Mouse (Mus musculus) layer of hippocampus, adult 11-12 months (tissue): ENCODE results near the gene Ncoa3.
"Not testable (repeated sequence)": the region's sequence is repeated elsewhere in the genome, so short reads cannot be mapped to it uniquely, and the experiment has no call there.

Source experiments
- DNase-seq: peaks from one replicate; pipeline ENCODE4 v3.0.0; 2022; ENCODE audit warnings: low spot score

Ncoa3 gene

GRCm38 (mm10) chr2:165992270-165993172, at the start of gene Ncoa3:
Gene Ncoa3, plus strand, starts transcription at chr2:165992636.
- peak; percentile 94 for DNase-seq

GRCm38 (mm10) chr2:165943113-165943512, 49.3 kb upstream of the Ncoa3 start:
- DNase-seq = no peak

- no peak for DNase-seq
Measured at GRCm38 (mm10) chr2:165944576-165945351, 47.7 kb upstream of the Ncoa3 start.

GRCm38 (mm10) chr2:165946046-165946564, 46.3 kb upstream of the Ncoa3 start:
- no peak for DNase-seq

GRCm38 (mm10) chr2:165948007-165948406, 44.4 kb upstream of the Ncoa3 start:
- DNase-seq = no peak

- not testable (repeated sequence) for DNase-seq
Measured at GRCm38 (mm10) chr2:165948785-165949184, 43.7 kb upstream of the Ncoa3 start.

GRCm38 (mm10) chr2:165949719-165950118, 42.7 kb upstream of the Ncoa3 start:
- DNase-seq = peak; percentile 41

- peak; percentile 24 for DNase-seq
Measured at GRCm38 (mm10) chr2:165951432-165952068, 40.9 kb upstream of the Ncoa3 start.

- peak; percentile 52 for DNase-seq
Measured at GRCm38 (mm10) chr2:165954872-165955271, 37.6 kb upstream of the Ncoa3 start.

- DNase-seq = no peak
Measured at GRCm38 (mm10) chr2:165955386-165955785, 37.0 kb upstream of the Ncoa3 start.

- no peak for DNase-seq
Measured at GRCm38 (mm10) chr2:165956096-165956740, 36.2 kb upstream of the Ncoa3 start.

- no peak for DNase-seq
Measured at GRCm38 (mm10) chr2:165957257-165957828, 35.1 kb upstream of the Ncoa3 start.

- DNase-seq = no peak
Measured at GRCm38 (mm10) chr2:165958556-165958955, 33.9 kb upstream of the Ncoa3 start.

GRCm38 (mm10) chr2:165960695-165961094, 31.7 kb upstream of the Ncoa3 start:
- DNase-seq = no peak

GRCm38 (mm10) chr2:165962824-165963223, 29.6 kb upstream of the Ncoa3 start:
- DNase-seq = no peak

- no peak for DNase-seq
Measured at GRCm38 (mm10) chr2:165964121-165964520, 28.3 kb upstream of the Ncoa3 start.

- DNase-seq = no peak
Measured at GRCm38 (mm10) chr2:165967076-165967475, 25.4 kb upstream of the Ncoa3 start.

GRCm38 (mm10) chr2:165967823-165968555, 24.4 kb upstream of the Ncoa3 start:
- DNase-seq = no peak

GRCm38 (mm10) chr2:165968876-165969275, 23.6 kb upstream of the Ncoa3 start:
- no peak for DNase-seq

GRCm38 (mm10) chr2:165969391-165969790, 23.0 kb upstream of the Ncoa3 start:
- DNase-seq = no peak

- no peak for DNase-seq
Measured at GRCm38 (mm10) chr2:165969961-165970360, 22.5 kb upstream of the Ncoa3 start.
